Mouse (Mus musculus) retina, adult 2 months (tissue): ENCODE results near the gene Thrsp.

Experiments
- DNase-seq: peaks from one replicate; pipeline ENCODE4 v3.0.0-alpha.2; 2012; ENCODE audit warnings: low read depth, low spot score

The Thrsp gene

DNA sequence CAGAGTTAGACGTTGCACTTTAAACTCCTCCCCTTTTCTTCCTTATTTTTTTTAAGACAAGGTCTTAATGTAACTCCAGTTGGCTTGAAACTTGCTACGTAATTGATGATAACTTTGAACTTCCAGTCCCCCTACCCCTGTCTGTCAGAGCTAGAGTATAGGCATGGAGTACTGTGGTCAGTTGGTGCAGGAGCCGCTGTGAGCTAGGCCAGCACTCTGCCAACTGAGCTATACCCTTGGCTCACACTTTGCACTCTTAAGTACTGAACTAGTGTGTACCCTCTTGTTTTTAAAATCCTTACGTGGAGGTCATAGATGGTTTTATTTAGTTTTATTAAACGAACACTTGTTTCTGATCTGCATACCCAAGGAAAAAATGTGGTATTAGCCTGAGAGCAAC, 38.2 kb downstream of the Thrsp start:
- no peak for DNase-seq

DNA sequence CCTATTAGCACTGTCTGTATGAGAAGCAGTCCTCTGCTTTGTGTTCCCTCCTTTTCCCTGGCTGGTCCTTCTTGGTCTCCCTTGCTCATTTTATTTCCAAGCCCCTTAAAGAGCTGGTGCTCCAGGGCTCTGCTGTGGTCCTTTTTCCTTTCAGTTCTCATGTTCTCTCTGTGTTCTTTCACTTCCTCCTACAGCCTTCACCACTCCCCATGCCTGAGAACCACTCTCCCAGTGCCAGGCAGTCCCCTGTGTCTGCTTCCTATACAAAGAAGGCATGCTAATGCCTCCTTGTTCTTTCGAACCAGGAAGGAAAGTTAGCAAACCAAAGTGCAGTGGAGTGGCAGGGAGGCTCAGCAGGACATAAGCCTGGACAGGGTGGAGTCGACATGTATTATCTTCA, 41.6 kb downstream of the Thrsp start:
- DNase-seq, result no peak

DNA sequence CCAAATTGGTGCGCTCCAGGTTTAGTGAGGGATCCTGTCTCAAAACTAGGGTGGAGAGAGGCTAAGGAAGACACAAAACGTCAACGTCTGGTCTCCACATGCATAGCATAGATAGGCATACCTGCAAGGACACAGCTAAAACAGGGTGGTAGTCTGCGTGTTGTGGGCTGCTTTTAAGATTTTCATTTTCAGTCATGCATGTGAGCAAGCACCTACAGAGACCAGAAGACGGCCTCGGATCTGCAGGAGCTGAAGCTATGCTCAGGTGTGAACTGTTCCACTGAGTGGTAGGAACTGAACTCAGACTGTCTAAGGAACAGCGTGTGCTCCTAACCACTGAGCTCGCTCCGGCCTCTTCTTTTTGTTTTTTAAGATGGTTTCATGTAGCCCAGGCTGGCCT, 42.4 kb downstream of the Thrsp start:
- no peak for DNase-seq

DNA sequence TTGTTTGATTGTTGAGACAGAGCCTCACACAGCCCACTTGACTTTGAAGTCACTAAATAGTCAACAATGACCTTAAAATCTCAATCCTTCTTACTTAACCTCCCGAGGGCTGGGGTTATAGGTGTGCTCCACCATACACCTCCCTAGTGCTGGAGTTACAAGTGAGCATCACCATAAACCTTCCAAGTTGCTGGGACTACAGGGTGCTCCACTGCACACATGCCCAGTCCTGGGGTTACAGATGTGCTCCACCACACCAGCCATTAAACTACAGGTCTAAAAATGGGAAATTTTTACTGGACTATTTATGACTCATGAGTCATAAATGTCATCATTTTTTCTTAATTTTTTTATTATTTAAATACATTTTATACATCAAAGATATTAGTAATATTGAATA, 51.6 kb downstream of the Thrsp start:
- no peak for DNase-seq
